Mouse (Mus musculus) G1E (cell line): ENCODE measurements around the gene Mpg.

Experiments used
- CTCF ChIP-seq: IDR thresholded peaks from 2 replicates; pipeline ENCODE4 v1.5.1; 2012; ENCODE audit warnings: low read depth, low read length, inconsistent platforms, mixed read lengths
- GATA1 ChIP-seq: IDR thresholded peaks from 2 replicates; pipeline ENCODE4 v1.6.1; 2012; ENCODE audit warnings: borderline replicate concordance, low read length, inconsistent platforms, mixed read lengths

DNA sequence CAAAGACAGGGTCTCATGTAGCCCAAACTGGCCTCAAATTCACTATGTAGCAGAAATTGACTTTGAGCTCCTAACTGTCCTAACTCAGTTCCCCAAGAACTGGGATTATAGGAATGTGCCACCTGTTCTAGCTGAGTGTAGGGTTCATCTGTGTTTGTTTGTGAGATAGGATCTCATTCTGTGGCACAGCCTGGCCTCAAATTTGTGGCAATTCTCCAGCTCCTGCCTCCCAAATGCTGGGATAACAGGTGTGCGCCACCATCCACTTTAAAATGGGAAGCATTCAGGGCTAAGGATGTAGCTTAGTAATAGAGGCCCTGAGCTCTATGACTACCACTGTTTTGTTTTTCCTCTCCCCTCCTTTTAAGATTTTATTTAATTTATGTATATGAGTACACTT lies 26.8 kb downstream of the Mpg start:
- no peak for TF ChIP-seq CTCF
- no peak for TF ChIP-seq GATA1
